Mouse (Mus musculus): ENCODE results near the gene Ntf5.

Gene Ntf5

DNA sequence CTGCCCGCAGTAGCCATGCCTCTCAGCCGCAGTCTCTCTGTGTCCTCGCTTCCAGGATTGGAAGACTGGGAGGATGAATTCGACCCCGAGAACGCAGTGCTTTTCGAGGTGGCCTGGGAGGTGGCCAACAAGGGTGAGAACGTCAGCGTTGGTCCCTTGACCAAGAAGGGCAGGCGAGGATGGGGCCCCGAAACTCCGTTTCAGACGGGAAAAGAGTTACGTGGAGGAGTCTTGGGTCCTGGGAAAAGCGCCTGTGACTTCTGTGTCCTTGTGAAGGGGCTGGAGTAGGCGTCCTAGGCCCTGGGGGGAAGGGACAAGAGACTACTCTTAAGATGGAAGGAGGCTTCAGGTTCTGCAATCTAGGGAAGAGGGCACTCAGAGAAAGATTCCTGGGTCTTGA lies 21.5 kb downstream of the Ntf5 start:
- no peak for DNase-seq (ENCODE audit: low spot score)

DNA sequence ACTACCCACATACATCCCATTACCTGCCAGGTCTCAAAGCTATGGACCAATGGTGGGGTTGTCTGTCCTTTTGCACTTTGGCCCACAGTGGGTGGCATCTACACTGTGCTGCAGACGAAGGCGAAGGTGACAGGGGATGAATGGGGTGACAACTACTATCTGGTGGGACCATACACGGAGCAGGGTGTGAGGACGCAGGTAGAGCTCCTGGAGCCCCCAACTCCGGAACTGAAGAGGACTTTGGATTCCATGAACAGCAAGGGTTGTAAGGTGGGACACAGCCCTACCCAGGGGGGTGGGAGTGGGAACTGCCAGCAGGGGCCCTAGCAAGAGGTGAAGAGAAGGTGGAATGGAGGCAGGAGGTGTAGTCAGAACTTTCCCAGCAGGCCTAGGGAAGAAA lies 22.9 kb downstream of the Ntf5 start:
- no peak for DNase-seq (ENCODE audit: low spot score)

DNA sequence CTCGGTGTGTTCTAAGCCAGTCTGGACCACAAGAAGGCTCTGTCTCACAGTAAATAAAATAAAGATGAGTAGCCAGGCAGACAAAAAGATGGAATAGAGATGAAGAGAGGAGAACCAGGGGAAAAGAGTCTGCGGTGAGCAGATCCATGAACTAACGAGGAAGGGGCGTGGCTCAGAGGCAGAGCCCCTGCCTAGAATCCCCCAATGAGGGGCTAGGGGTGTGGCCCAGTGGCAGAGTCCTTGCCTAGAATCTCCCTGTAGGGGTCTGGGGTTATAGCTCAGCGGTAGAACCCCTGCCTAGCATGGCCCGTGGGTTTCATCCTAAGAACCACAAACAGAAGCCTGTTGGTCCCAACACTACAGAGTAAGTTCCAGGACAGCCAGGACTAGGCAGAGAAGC lies 23.6 kb downstream of the Ntf5 start:
- DNase-seq (ENCODE audit: low spot score): no peak

- DNase-seq (ENCODE audit: low spot score): no peak
These were observed 24.2 kb downstream of the Ntf5 start, which contains the start of gene Ruvbl2 for GRCm38 (mm10) chr7:45437521-45438276. Gene Ruvbl2, minus strand, starts transcription at chr7:45438096.

DNA sequence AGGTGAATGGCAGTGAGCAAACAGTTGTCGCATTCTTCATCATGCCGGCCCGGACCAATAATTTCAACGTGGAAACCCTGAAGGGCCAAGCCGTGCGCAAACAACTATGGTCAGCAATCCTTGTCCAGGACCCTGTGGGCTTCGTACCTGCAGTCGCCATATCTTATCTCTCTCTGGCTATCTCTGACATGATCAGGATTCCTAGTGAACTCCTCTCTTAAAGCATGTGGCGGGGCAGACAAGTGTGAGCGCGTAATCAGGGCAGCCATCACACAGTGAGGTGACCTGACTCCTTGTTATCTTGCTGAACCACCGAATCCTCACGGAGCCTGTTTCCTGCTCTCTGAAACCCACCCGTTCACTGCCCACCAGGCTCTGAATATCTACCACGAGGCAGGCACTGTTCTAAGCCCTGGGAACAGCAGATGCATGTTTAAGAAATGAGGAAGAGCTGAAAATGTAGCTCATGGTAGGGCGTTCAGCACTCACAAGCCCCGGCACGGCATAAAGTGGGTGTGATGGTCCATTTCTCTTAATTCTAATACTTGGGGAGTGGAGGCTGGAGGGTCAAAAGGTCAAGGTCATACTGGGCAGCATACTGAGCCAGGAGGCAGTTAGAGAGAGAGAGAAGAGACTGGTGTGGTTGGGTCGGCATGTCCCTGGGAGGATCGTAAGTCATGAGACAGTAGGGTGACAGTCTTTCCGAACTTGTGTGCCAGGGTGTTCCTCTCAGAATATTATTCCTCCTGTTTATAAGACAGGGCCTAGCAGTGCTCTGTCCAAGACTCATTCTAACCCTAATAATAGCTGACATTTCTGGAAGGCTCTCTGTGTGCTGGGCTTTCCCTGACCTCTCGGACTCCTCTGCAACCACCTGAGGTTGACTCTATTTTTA lies 30.3 kb downstream of the Ntf5 start:
- DNase-seq (ENCODE audit: low spot score): no peak

GRCm38 (mm10) chr7:45446589-45446988 lies 33.1 kb downstream of the Ntf5 start:
- DNase-seq (ENCODE audit: low spot score): no peak

- no peak for DNase-seq (ENCODE audit: low spot score)
These were observed 34.0 kb downstream of the Ntf5 start for GRCm38 (mm10) chr7:45447325-45447990.

GRCm38 (mm10) chr7:45449974-45450373 lies 36.5 kb downstream of the Ntf5 start:
- no peak for DNase-seq (ENCODE audit: low spot score)

- peak; percentile 80 for DNase-seq (ENCODE audit: low spot score)
These were observed 38.0 kb downstream of the Ntf5 start for GRCm38 (mm10) chr7:45451344-45451982.

DNA sequence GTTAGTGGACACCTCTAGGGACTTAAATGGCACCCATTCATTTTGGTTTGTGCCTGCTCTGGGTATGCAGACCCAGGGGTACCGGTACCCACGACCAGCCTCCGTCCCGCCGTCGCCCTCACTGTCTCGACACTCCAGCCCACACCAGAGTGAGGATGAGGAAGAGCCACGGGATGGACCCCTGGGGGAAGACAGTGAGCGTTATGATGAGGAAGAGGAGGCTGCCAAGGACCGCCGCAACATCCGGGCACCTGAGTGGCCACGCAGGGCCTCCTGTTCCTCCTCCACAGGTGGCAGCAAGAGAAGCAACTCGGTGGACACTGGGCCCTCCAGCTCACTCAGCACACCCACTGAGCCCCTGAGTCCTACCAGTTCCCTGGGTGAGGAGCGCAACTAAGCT lies 41.5 kb downstream of the Ntf5 start:
- no peak for DNase-seq (ENCODE audit: low spot score)

GRCm38 (mm10) chr7:45455932-45456696 lies 42.6 kb downstream of the Ntf5 start:
- no peak for DNase-seq (ENCODE audit: low spot score)

DNA sequence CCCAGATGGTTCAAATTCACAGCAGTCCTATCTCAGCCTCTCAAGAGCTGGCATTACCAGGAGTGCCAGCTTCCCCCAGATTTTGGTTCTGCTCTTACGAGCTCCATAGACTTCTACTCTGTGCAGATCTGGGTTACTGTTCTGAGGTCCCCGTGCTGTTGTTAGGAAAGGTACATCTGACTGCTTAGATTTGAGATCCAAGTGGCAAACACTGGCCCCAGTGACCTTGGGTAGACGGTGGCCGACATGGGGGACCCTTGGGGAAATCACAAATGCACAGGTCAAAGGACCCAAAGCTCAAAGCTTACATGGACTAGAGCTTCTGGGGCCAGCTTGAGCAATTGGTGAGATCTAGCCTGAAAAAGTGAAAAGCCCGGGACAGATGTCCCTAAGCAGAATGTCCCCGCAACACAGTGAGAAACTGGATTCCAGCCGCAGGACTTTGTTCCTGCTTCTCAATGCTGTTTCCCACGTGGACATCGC lies 43.3 kb downstream of the Ntf5 start:
- DNase-seq (ENCODE audit: low spot score): no peak

DNA sequence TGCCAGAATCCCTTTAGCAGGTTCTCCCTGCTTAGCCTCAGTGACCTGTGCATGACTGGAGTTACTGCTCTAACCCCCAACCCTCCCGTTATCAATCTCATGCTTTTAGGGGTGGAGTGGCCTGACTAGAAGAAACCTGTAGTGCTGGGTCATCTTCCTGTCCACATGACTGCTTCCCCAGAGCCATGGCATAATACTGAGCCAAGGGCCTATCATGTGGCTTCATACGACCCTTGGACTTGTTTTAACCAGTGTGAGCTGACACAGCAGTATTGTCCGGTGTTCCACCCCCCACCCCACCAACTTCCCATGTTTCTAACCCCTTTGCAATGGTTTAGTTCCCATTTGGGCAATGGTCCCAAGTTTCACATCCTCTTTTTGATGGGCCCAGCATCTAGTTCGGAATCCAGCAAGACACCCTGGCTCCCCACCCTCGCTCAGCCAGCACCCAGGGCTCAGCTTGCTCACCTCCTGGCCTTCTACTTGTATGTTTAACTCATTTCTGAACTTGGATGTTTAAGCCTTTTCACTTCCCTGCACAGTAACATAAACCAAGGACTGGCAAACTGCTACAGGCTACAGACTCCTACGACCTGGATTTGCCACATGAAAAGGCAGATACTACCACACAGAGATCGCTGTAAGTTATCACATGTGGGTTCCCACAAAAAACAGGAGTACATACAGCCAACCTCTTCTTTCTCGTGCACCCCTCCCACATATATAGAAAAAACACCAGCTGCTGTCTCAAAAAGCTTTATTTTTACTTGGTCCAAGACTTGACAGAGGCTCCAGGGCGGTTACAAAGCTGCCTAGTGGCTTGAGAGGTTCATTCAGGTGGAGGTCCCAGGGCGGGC lies 43.9 kb downstream of the Ntf5 start:
- DNase-seq (ENCODE audit: low spot score): no peak

DNA sequence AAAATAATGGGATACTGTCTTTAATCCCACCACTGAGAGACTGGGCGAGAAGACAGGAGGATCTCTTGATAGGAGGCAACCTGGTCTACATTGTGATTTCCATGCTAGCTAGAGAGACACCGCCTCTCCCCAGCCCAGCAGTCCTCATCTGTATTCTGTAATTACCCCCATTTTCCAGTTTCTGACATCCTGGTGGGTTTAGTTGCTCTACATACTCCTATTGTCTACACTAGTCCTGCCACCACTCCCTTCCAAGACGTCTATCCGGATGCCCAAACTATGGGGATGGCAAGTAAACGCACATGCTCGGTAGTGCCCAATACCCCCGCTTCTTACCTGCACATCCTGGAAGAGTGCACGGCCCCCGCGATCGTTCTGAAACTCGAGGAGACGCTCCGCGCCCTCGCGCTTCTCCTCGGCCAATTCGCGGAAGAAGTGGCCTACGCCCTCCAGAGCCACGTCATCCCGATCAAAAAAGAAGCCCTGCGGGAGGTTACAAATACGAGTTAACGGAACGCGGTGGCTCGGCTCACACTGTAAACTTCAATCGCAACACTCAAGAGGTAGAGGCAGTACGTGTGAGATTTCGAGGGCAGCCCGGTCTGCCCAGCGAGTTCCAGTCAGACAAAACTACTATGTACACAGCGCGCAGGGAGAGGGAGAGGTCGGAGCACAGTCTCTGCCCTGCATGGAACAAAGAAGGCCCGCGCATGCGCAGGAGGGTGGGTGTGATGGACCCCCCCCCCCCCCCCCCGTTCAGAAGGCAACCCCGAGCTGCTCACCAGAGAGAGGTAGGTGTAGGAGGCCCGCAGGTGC lies 45.5 kb downstream of the Ntf5 start:
- DNase-seq (ENCODE audit: low spot score): no peak

DNA sequence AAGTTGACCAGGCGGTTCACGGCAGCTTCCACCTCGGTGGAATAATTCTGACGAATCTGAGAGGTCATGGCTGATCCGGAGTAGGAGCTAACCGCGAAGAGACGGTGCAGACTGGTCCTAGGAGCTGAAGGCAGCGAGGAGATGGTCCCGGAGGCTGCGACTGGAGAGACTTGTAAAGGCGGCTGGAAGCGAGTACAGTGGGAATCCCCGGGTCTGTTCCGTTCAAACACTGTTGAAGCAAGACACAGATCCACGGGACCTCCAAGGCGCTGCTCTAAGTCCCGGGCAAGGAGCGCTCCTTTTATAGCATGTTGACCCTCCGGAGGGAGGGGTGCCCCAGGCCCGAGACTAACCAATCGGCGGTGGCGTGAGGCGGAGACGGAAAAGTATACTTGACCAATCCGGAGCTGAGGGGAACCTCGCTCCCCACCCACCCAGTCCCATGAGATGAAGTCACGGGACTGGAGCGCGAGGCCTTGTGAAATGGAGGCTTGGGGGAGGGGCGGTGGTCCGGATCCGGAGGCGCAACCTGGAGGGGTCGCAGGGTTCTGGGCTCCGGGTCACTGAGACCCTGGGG lies 46.2 kb downstream of the Ntf5 start, which contains the start of gene Ftl1:
Ftl1 (minus strand) TSS at position 321 of the 577 bp plus-strand sequence.
- DNase-seq (ENCODE audit: low spot score): peak; percentile 97

GRCm38 (mm10) chr7:45460377-45460776 lies 46.9 kb downstream of the Ntf5 start:
- no peak for DNase-seq (ENCODE audit: low spot score)

DNA sequence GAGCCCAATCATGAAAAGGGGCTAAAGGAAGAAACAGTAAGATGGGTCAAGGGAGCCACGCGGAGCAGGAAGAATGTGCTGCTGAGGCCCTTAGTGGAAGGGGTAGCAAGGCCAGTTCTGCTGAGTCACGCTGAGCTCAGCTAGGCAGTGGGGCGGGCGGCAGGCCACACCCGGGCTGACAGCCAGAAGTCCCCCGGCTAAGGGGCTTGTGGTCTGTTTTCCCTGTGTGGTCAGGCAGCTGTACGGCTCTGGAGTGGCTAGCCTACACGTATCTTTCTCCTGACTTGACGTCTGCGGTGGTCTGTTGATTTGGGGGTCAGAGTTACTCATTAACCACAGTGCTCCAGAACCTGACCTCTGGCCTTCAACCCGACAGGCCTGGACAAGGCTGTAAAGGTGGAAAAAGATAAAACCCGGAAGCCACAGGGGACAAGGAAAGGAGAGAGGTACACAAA lies 47.4 kb downstream of the Ntf5 start:
- DNase-seq (ENCODE audit: low spot score): no peak

- no peak for DNase-seq (ENCODE audit: low spot score)
These were observed 47.8 kb downstream of the Ntf5 start for GRCm38 (mm10) chr7:45461326-45461725.

GRCm38 (mm10) chr7:45461781-45462180 lies 48.3 kb downstream of the Ntf5 start:
- DNase-seq (ENCODE audit: low spot score): no peak

Data from left cerebral cortex, adult 11 months (tissue).